Mouse (Mus musculus): ENCODE results near the gene Mrpl37. TPM values are rescaled to one million over a fixed set of nuclear protein-coding genes. Genes with fewer than 3 reads are reported as not detected.
"Not testable (repeated sequence)": the region's sequence is repeated elsewhere in the genome, so short reads cannot be mapped to it uniquely, and the experiment has no call there.

Mrpl37 gene
- polyA plus RNA-seq (2014; fragmentation: Nextera tagmentation; extraction: Ambion mirVana), result 72.9 and 85.5 TPM in 2 replicates

- Histone ChIP-seq H3K27me3 (ENCODE audit: control insufficient read depth, insufficient read depth, low read length) (no peaks in the 10 kb centered on the region), H3K4me3 (replicated peaks; ENCODE audit: low read depth, low read length) (peak within 1 kb of the TSS; percentile 76), H3K27ac (replicated peaks; ENCODE audit: low read depth, low read length) (peak within 1 kb of the TSS; percentile 45; the same call in 1 of the 2 replicates), H3K4me2 (ENCODE audit: low read length) (peak within 1 kb of the TSS; percentile 88), H3K9ac (replicated peaks; ENCODE audit: low read length) (peak within 1 kb of the TSS; percentile 79), H3K36me3 (ENCODE audit: control insufficient read depth, insufficient read depth, low read length) (peaks cover 31% of the 10 kb centered on the region), H3K4me1 (ENCODE audit: control insufficient read depth, insufficient read depth, low read length) (peaks cover 12% of the 10 kb centered on the region), H3K9me3 (ENCODE audit: control insufficient read depth, low read length) (no peaks in the 10 kb centered on the region)
- peak; percentile 98 for DNase-seq
- ATAC-seq (ENCODE audit: low FRiP score, low TSS enrichment), result peak; percentile 99
- WGBS, result under 1% methylated on average over 60 of the region's 60 CpGs
Observed at GRCm38 (mm10) chr4:107066252-107067124, at the start of gene Mrpl37, which contains the start of gene Cyb5rl. Gene Mrpl37 (minus strand): TSS chr4:107066868. Gene Cyb5rl (plus strand): TSS chr4:107066988.

DNA sequence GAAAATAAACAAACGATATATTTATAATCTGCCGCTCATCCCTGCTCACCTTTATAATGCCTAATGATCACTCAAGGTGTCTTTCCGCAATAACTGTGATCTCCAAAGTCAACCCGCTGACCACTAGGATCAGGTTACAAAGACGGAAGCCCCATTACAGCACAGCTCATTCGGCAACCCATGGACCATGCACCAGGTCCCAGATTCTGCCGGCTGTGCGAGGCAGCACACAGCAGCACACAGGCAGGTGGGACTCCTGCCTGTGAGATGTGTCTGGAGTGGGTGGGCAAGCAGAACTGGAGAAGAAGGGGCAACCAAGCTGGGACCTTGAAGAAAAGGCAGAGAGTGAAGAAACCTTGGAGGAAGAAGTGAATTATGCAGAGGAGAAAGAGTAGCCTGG is 47.6 kb upstream of the Mrpl37 start:
- Histone ChIP-seq H3K9me3 (ENCODE audit: control insufficient read depth, low read length) (no peaks in the 10 kb centered on the region), H3K27me3 (ENCODE audit: control insufficient read depth, insufficient read depth, low read length) (no peaks in the 10 kb centered on the region), H3K27ac (replicated peaks; ENCODE audit: low read depth, low read length) (no peak overlapping the region), H3K4me1 (ENCODE audit: control insufficient read depth, insufficient read depth, low read length) (0 out of 2 replicates have a peak, but pooled peaks cover 3% of the 10 kb centered on the region), H3K36me3 (ENCODE audit: control insufficient read depth, insufficient read depth, low read length) (no peaks in the 10 kb centered on the region), H3K4me3 (replicated peaks; ENCODE audit: low read depth, low read length) (no peak overlapping the region), H3K9ac (replicated peaks; ENCODE audit: low read length) (no peak overlapping the region), H3K4me2 (ENCODE audit: low read length) (no peak overlapping the region)
- WGBS, result 49% methylated on average over 8 of the region's 8 CpGs
- ATAC-seq (ENCODE audit: low FRiP score, low TSS enrichment), result no peak
- DNase-seq, result no peak

DNA sequence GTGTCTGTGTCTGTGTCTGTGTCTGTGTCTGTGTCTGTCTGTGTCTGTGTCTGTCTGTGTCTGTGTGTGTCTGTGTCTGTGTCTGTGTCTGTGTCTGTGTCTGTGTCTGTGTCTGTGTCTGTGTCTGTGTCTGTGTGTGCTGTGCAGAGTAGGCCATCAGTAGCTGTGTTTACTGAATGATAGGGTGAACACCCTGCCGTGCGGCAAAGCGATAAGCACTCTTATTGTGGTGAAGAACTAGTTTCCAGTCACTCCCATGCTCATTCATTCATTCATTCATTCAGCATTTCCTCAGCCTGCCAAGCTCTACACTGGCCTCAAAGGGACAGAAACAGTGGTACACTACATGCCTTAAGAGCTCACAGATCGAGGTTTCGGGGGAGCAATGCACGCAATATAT is 42.5 kb upstream of the Mrpl37 start:
- ATAC-seq (ENCODE audit: low FRiP score, low TSS enrichment), result not testable (repeated sequence)

GRCm38 (mm10) chr4:107108291-107108731 is 41.6 kb upstream of the Mrpl37 start:
- peaks cover 13% of the 10 kb centered on the region for H3K4me1 ChIP-seq (ENCODE audit: control insufficient read depth, insufficient read depth, low read length)
- DNase-seq, result peak; percentile 35
- no peaks in the 10 kb centered on the region for H3K36me3 ChIP-seq (ENCODE audit: control insufficient read depth, insufficient read depth, low read length)
- H3K27me3 ChIP-seq (ENCODE audit: control insufficient read depth, insufficient read depth, low read length), result no peaks in the 10 kb centered on the region
- 0 out of 2 replicates have a peak overlapping the region, but pooled peaks have one; percentile 32 for H3K27ac ChIP-seq (replicated peaks; ENCODE audit: low read depth, low read length)
- no peak for ATAC-seq (ENCODE audit: low FRiP score, low TSS enrichment)
- H3K9me3 ChIP-seq (ENCODE audit: control insufficient read depth, low read length), result no peaks in the 10 kb centered on the region
- no peak overlapping the region for H3K4me3 ChIP-seq (replicated peaks; ENCODE audit: low read depth, low read length)
- H3K4me2 ChIP-seq (ENCODE audit: low read length), result no peak overlapping the region
- 46% methylated on average over 13 of the region's 13 CpGs for WGBS
- H3K9ac ChIP-seq (replicated peaks; ENCODE audit: low read length), result no peak overlapping the region

More for the DNA sequence above, 42.5 kb upstream of the Mrpl37 start:
- not testable (repeated sequence) for H3K4me3 ChIP-seq (replicated peaks; ENCODE audit: low read depth, low read length); H3K27me3 ChIP-seq (ENCODE audit: control insufficient read depth, insufficient read depth, low read length); H3K27ac ChIP-seq (replicated peaks; ENCODE audit: low read depth, low read length); H3K36me3 ChIP-seq (ENCODE audit: control insufficient read depth, insufficient read depth, low read length); H3K9ac ChIP-seq (replicated peaks; ENCODE audit: low read length); H3K4me2 ChIP-seq (ENCODE audit: low read length); DNase-seq; H3K9me3 ChIP-seq (ENCODE audit: control insufficient read depth, low read length)
- H3K4me1 ChIP-seq (ENCODE audit: control insufficient read depth, insufficient read depth, low read length), result peaks cover 16% of the 10 kb centered on the region
- WGBS, result 95% methylated on average over 6 of the region's 6 CpGs

DNA sequence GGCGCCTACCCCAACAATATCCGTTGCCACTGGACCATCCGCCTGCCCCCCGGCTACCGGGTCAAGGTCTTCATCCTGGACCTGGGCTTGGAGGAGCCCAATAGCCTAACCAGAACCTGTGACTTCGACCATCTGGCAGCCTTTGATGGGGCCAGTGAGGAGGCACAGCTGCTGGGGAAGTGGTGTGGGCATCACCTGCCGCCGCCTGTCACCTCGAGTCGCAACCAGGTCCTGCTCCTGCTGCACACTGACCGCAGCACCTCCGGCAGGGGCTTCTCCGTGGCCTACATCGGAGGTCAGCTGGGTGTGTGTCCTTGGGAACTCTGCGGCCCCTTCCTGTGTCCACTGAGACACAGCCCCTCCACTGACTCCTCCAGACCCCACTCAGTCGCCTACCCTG is 40.1 kb upstream of the Mrpl37 start:
- no peak for ATAC-seq (ENCODE audit: low FRiP score, low TSS enrichment)
- no peaks in the 10 kb centered on the region for H3K9me3 ChIP-seq (ENCODE audit: control insufficient read depth, low read length)
- peaks cover 13% of the 10 kb centered on the region for H3K4me1 ChIP-seq (ENCODE audit: control insufficient read depth, insufficient read depth, low read length)
- no peaks in the 10 kb centered on the region for H3K27me3 ChIP-seq (ENCODE audit: control insufficient read depth, insufficient read depth, low read length)
- WGBS, result 92% methylated on average over 16 of the region's 16 CpGs
- no peak overlapping the region for H3K27ac ChIP-seq (replicated peaks; ENCODE audit: low read depth, low read length)
- no peak overlapping the region for H3K4me3 ChIP-seq (replicated peaks; ENCODE audit: low read depth, low read length)
- no peak overlapping the region for H3K9ac ChIP-seq (replicated peaks; ENCODE audit: low read length)
- H3K4me2 ChIP-seq (ENCODE audit: low read length), result no peak overlapping the region
- DNase-seq, result no peak
- H3K36me3 ChIP-seq (ENCODE audit: control insufficient read depth, insufficient read depth, low read length), result no peaks in the 10 kb centered on the region

DNA sequence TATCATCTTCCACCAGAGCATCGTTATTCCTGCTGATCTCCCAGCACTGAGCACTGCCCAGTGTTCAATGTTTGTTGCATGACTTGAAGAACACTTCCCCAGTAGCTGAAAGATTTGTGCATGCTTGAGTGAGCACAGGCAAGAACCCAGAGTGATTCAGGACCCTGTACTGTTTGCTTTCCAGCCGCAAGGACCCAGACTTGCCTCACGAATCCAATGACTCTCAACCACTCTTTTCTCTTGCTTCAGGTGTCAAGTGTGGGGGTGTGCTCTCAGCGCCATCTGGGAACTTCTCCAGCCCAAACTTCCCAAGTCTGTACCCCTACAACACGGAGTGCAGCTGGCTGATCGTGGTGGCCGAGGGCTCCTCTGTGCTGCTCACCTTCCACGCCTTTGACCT is 35.6 kb upstream of the Mrpl37 start:
- Histone ChIP-seq H3K36me3 (ENCODE audit: control insufficient read depth, insufficient read depth, low read length) (no peaks in the 10 kb centered on the region), H3K9ac (replicated peaks; ENCODE audit: low read length) (no peak overlapping the region), H3K27ac (replicated peaks; ENCODE audit: low read depth, low read length) (no peak overlapping the region), H3K27me3 (ENCODE audit: control insufficient read depth, insufficient read depth, low read length) (no peaks in the 10 kb centered on the region), H3K4me2 (ENCODE audit: low read length) (no peak overlapping the region), H3K9me3 (ENCODE audit: control insufficient read depth, low read length) (no peaks in the 10 kb centered on the region), H3K4me3 (replicated peaks; ENCODE audit: low read depth, low read length) (no peak overlapping the region), H3K4me1 (ENCODE audit: control insufficient read depth, insufficient read depth, low read length) (peaks cover 7% of the 10 kb centered on the region; the same call in 1 of the 2 replicates)
- DNase-seq, result no peak
- 83% methylated on average over 8 of the region's 8 CpGs for WGBS
- no peak for ATAC-seq (ENCODE audit: low FRiP score, low TSS enrichment)

DNA sequence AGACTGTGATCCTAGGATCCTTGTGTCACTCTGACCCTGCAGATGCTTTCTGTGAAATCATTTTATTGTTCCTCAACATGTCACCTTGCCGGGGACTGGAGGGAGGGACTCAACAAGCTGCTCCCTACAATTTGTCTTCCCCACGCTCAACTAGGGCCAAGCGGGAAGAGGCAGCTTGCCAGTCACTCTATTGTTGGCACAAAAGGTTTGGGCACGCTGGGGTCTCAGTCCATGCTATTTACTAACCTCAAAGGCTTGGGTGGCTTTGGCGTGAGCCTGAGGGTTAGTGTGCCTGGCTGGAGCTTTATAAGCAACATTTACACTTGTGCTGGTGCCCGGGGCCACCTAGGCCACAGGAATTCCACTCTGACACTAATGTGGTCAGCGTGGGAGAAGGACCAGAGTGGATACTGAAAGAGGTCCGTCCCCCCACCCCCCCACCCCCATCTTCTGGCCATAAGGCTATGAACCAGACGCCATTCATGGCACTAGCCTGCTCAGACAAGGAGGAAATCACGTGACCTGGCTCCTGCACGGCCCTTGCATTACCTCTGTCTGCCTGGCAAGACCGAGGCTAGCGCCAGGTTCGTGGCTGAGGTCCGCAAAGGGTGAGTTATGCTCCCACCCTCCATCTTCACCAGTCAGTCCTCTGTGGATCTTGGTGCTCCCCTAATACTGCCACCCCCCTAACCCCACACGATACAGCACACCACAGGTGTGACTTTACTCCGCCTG is 32.3 kb upstream of the Mrpl37 start:
- H3K4me2 ChIP-seq (ENCODE audit: low read length), result no peak overlapping the region
- H3K36me3 ChIP-seq (ENCODE audit: control insufficient read depth, insufficient read depth, low read length), result no peaks in the 10 kb centered on the region
- peaks cover 16% of the 10 kb centered on the region; the same call in 1 of the 2 replicates for H3K4me1 ChIP-seq (ENCODE audit: control insufficient read depth, insufficient read depth, low read length)
- DNase-seq (no peak), ATAC-seq (ENCODE audit: low FRiP score, low TSS enrichment) (no peak)
- H3K4me3 ChIP-seq (replicated peaks; ENCODE audit: low read depth, low read length), result no peak overlapping the region
- H3K27me3 ChIP-seq (ENCODE audit: control insufficient read depth, insufficient read depth, low read length), result no peaks in the 10 kb centered on the region
- H3K27ac ChIP-seq (replicated peaks; ENCODE audit: low read depth, low read length), result no peak overlapping the region
- no peaks in the 10 kb centered on the region for H3K9me3 ChIP-seq (ENCODE audit: control insufficient read depth, low read length)
- WGBS, result 79% methylated on average over 17 of the region's 17 CpGs
- no peak overlapping the region for H3K9ac ChIP-seq (replicated peaks; ENCODE audit: low read length)

- no peak overlapping the region for H3K4me3 ChIP-seq (replicated peaks; ENCODE audit: low read depth, low read length)
- H3K27ac ChIP-seq (replicated peaks; ENCODE audit: low read depth, low read length), result no peak overlapping the region
- no peak for ATAC-seq (ENCODE audit: low FRiP score, low TSS enrichment)
- no peaks in the 10 kb centered on the region for H3K36me3 ChIP-seq (ENCODE audit: control insufficient read depth, insufficient read depth, low read length)
- no peak for DNase-seq
- no peaks in the 10 kb centered on the region for H3K9me3 ChIP-seq (ENCODE audit: control insufficient read depth, low read length)
- peaks cover 16% of the 10 kb centered on the region; the same call in 1 of the 2 replicates for H3K4me1 ChIP-seq (ENCODE audit: control insufficient read depth, insufficient read depth, low read length)
- no peak overlapping the region for H3K4me2 ChIP-seq (ENCODE audit: low read length)
- H3K27me3 ChIP-seq (ENCODE audit: control insufficient read depth, insufficient read depth, low read length), result no peaks in the 10 kb centered on the region
- 73% methylated on average over 10 of the region's 10 CpGs for WGBS
- H3K9ac ChIP-seq (replicated peaks; ENCODE audit: low read length), result no peak overlapping the region
Observed at GRCm38 (mm10) chr4:107098375-107098774, 31.7 kb upstream of the Mrpl37 start.
